ENCODE assay signal across 28 mouse cellular contexts in the genomic region with DNA sequence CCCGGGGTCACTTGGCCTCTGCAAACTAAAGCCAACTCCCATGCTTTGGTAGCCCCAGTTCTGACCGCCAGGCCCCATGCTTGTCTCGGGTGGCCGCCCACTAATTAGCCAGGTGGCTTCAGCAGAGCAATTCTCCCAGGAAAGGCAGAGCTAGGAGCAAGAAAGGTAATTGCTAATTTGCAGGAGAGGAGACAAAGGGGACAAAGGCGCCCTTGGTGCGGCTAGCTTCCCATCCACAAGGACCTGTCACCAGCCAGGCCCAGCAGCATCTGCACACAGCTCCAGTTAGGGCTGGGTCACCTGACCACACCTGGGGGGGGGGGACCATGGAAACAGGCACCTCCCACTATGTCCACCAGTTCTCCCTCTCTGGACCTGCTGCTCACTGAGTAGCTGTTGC. TPM values are rescaled to one million over a fixed set of nuclear protein-coding genes. Genes with fewer than 3 reads are reported as not detected.
A peak's percentile ranks its signal among the peaks of the same experiment; 100 is the strongest.
DNase-seq lines count a peak whose midpoint lies in the region; ATAC-seq and TF ChIP-seq lines count a peak whose summit lies in the region.
"Had no signal": no experiment of that assay in that cellular context is flagged by ENCODE, and none has a peak within 500 bp of the region (broad histone marks: within the 10 kb centered on the region; RNA-seq: fewer than 3 reads in every experiment).

No protein-coding gene starts in this region.

- H3K27ac ChIP-seq in cerebellum, adult 2 months (ENCODE audit: insufficient read depth, low read length), result no peak overlapping the region
- H3K27ac ChIP-seq in hindbrain, embryonic 10.5 days, result peak overlapping the region; percentile 26; the same call in 1 of the 2 replicates
- H3K27ac ChIP-seq in hindbrain, embryonic 12.5 days, result no peak overlapping the region
- H3K27ac ChIP-seq in layer of hippocampus, adult 2 months, result peak overlapping the region; percentile 51
- H3K27ac ChIP-seq: embryonic facial prominence, embryonic 13.5 days; heart, embryonic 13.5 days; neural tube, embryonic 13.5 days had no signal

- no peak for ATAC-seq in hindbrain, embryonic 12.5 days (ENCODE audit: low FRiP score)

- TF ChIP-seq POLR2A in cerebellum, adult 2 months (IDR thresholded peaks at IDR 0.05; ENCODE audit: borderline replicate concordance, insufficient read depth, low read length), result no peak
- no peak for TF ChIP-seq POLR2A in brain, embryonic 14.5 days (IDR thresholded peaks at IDR 0.05; ENCODE audit: borderline replicate concordance, extremely low read depth, insufficient read depth, insufficient read length, poor library complexity, severe bottlenecking)

- no peak overlapping the region for H3K4me2 ChIP-seq in hindbrain, embryonic 12.5 days (replicated peaks)
- H3K4me2 ChIP-seq: embryonic facial prominence, embryonic 13.5 days; heart, embryonic 13.5 days; neural tube, embryonic 13.5 days had no signal

- no peaks in the 10 kb centered on the region for H3K9me3 ChIP-seq in hindbrain, embryonic 10.5 days
- H3K9me3 ChIP-seq in hindbrain, embryonic 12.5 days (replicated peaks), result no peaks in the 10 kb centered on the region
- H3K9me3 ChIP-seq: embryonic facial prominence, embryonic 13.5 days; heart, embryonic 13.5 days; neural tube, embryonic 13.5 days had no signal

- peaks cover 77% of the 10 kb centered on the region for H3K4me1 ChIP-seq in cerebellum, adult 2 months (ENCODE audit: control insufficient read depth, insufficient read depth, low read length)
- H3K4me1 ChIP-seq in hindbrain, embryonic 10.5 days (replicated peaks), result peaks cover 59% of the 10 kb centered on the region
- peaks cover 53% of the 10 kb centered on the region for H3K4me1 ChIP-seq in hindbrain, embryonic 12.5 days

- 82% methylated on average over 6 of the region's 6 CpGs for WGBS in cerebellum, adult 2 months
- 52% methylated on average over 6 of the region's 6 CpGs for WGBS in hindbrain, embryonic 10.5 days
- 51% methylated on average over 6 of the region's 6 CpGs for WGBS in hindbrain, embryonic 12.5 days

- no peaks in the 10 kb centered on the region for H3K36me3 ChIP-seq in hindbrain, embryonic 10.5 days
- no peaks in the 10 kb centered on the region for H3K36me3 ChIP-seq in hindbrain, embryonic 12.5 days
- H3K36me3 ChIP-seq: embryonic facial prominence, embryonic 13.5 days; heart, embryonic 13.5 days; neural tube, embryonic 13.5 days had no signal

- H3K9ac ChIP-seq in hindbrain, embryonic 12.5 days, result no peak overlapping the region
- H3K9ac ChIP-seq: embryonic facial prominence, embryonic 13.5 days had no signal

- TF ChIP-seq CTCF in cerebellum, adult 2 months (IDR thresholded peaks at IDR 0.05; ENCODE audit: borderline replicate concordance, insufficient read depth, low read depth, low read length), result no peak
- no peak for TF ChIP-seq CTCF in layer of hippocampus, adult 2 months (conservative IDR thresholded peaks at IDR 0.05)
- no peak for TF ChIP-seq CTCF in brain, embryonic 14.5 days (IDR thresholded peaks at IDR 0.05; ENCODE audit: borderline replicate concordance, extremely low read depth, insufficient read depth, insufficient read length)

- H3K27me3 ChIP-seq in cerebellum, adult 2 months (ENCODE audit: control insufficient read depth, insufficient read depth, low read length), result no peaks in the 10 kb centered on the region
- H3K27me3 ChIP-seq in hindbrain, embryonic 10.5 days (ENCODE audit: insufficient read depth, poor library complexity, severe bottlenecking), result peaks cover 43% of the 10 kb centered on the region
- peaks cover 8% of the 10 kb centered on the region for H3K27me3 ChIP-seq in hindbrain, embryonic 12.5 days
- H3K27me3 ChIP-seq: heart, embryonic 13.5 days had no signal

- DNase-seq in cerebellum, adult 11-12 months, result peak; percentile 53
- DNase-seq in cerebellum, adult 2 months, result no peak
- DNase-seq in hindbrain, embryonic 10.5 days (ENCODE audit: low spot score), result no peak
- DNase-seq in layer of hippocampus, adult 2 months (ENCODE audit: low spot score in 2 of 2), result no peak
- no peak for DNase-seq in layer of hippocampus, adult 8-10 months (ENCODE audit: low spot score in 2 of 2)
- peak; percentile 38 for DNase-seq in brain, embryonic 14.5 days (ENCODE audit: low read depth)
- no peak for DNase-seq in thymus, postnatal 36 days
- DNase-seq: adrenal gland, adult 2 months; gastrocnemius, postnatal 10 days; heart, adult 11 months; kidney, adult 18-20 months; left cerebral cortex, postnatal 4 days; liver; lung, adult 18-20 months; lung, postnatal 14 days; right cerebral cortex, postnatal 14 days; spleen, adult 18-20 months; thymus, postnatal 25 days had no signal

- no peak overlapping the region for H3K4me3 ChIP-seq in cerebellum, adult 2 months (replicated peaks; ENCODE audit: insufficient read depth, low read depth, low read length)
- no peak overlapping the region for H3K4me3 ChIP-seq in hindbrain, embryonic 10.5 days
- H3K4me3 ChIP-seq in hindbrain, embryonic 12.5 days, result no peak overlapping the region
- H3K4me3 ChIP-seq in layer of hippocampus, adult 2 months, result no peak overlapping the region
- H3K4me3 ChIP-seq: embryonic facial prominence, embryonic 13.5 days; heart, embryonic 13.5 days; left cerebral cortex, adult 2 months; neural tube, embryonic 13.5 days had no signal

RNA-seq across cellular contexts. Expression of a gene that starts 18.2 kb away (rescaled TPM):
- polyA plus RNA-seq in cerebellum, adult 2 months (2012; rRNA removed), result 23.1 and 24.3 TPM in 2 replicates
- 19.1 and 23.3 TPM in 2 replicates for polyA plus RNA-seq in hindbrain, embryonic 10.5 days (2016; fragmentation: Nextera tagmentation; extraction: Ambion mirVana)
- 33.9 and 36.8 TPM in 2 replicates for polyA plus RNA-seq in hindbrain, embryonic 12.5 days (2016; fragmentation: Nextera tagmentation; extraction: Ambion mirVana)
- total RNA-seq in layer of hippocampus, adult 2 months (2021), result 10 to 100 TPM; 47.6 to 52.1 TPM
- 10 to 100 TPM; 44.4 to 47.8 (median 45.1) TPM for total RNA-seq in layer of hippocampus, adult 8-10 months (2022)
- 70.2 and 101 TPM in 2 replicates for polyA plus RNA-seq in brain, embryonic 14.5 days (2012; rRNA removed)

RNA-seq across cellular contexts. Expression of a gene that starts 19.0 kb away (rescaled TPM):
- not detected in 2 replicates for polyA plus RNA-seq in cerebellum, adult 2 months (2012; rRNA removed)
- polyA plus RNA-seq in hindbrain, embryonic 10.5 days (2016; fragmentation: Nextera tagmentation; extraction: Ambion mirVana), result not detected in 2 replicates
- not detected in 2 replicates for polyA plus RNA-seq in hindbrain, embryonic 12.5 days (2016; fragmentation: Nextera tagmentation; extraction: Ambion mirVana)
- total RNA-seq in layer of hippocampus, adult 2 months (2021), result not detected
- total RNA-seq in layer of hippocampus, adult 8-10 months (2022), result 1 to 10 TPM in 1 of 4 experiments, not detected in 3; 1.8 TPM
- polyA plus RNA-seq in brain, embryonic 14.5 days (2012; rRNA removed), result not detected in 2 replicates
- total RNA-seq: adrenal gland, adult 2 months; gastrocnemius, postnatal 10 days; heart, postnatal 25 days; layer of hippocampus, adult 18-20 months; left cerebral cortex, adult 2 months; left cerebral cortex, postnatal 4 days; megakaryocyte, adult 5-6 weeks; monocyte, adult 5-6 weeks had no signal
- polyA plus RNA-seq: adrenal gland, adult 2 months; cortical plate, adult 2 months; embryonic facial prominence, embryonic 13.5 days; heart, embryonic 13.5 days; neural tube, embryonic 13.5 days had no signal

Comparison
In these comparisons a context has a peak if more than half of its experiments do, and no peak if none do; other contexts are left out.
1. DNase-seq: peak in cerebellum, adult 11-12 months (single experiment) and brain, embryonic 14.5 days (single experiment); none in cerebellum, adult 2 months (0 of 2), hindbrain, embryonic 10.5 days (single experiment), layer of hippocampus, adult 2 months (0 of 2), layer of hippocampus, adult 8-10 months (0 of 2) and thymus, postnatal 36 days (0 of 2).
2. H3K27ac ChIP-seq: peak in hindbrain, embryonic 10.5 days (single experiment) and layer of hippocampus, adult 2 months (single experiment); none in cerebellum, adult 2 months (single experiment) and hindbrain, embryonic 12.5 days (single experiment).